24 mouse cellular contexts compared by ENCODE assay signal in the genomic region with DNA sequence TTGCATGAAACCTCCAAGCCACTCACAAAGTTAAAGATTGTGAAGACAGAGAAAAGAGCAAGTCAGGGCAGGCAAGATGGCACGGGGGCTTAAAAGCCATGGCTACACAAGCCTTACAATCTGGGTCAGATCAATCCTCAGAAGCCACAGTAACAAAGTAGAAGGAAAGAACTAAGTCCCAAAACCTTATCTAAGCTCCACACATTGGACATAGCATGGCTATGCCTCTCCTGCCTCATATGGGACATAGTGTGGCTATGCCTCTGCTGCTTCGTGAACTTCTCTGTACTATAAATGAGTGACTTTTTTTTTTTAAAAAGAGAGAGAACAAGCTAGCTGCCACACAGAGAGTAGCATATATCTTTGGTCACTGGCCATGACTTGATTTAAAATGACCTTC.
"Had no signal": no experiment of that assay in that cellular context is flagged by ENCODE, and none has a peak within 500 bp of the region (broad histone marks: within the 10 kb centered on the region; RNA-seq: fewer than 3 reads in every experiment).

No protein-coding gene starts in this region.

- H3K27me3 ChIP-seq: limb, embryonic 12.5 days; limb, embryonic 15.5 days; liver, embryonic 15.5 days; neural tube, embryonic 12.5 days had no signal

- H3K4me2 ChIP-seq: limb, embryonic 12.5 days; limb, embryonic 15.5 days; liver, embryonic 15.5 days; lung, embryonic 14.5 days; midbrain, embryonic 11.5 days; neural tube, embryonic 12.5 days; neural tube, embryonic 15.5 days had no signal

- H3K9ac ChIP-seq: limb, embryonic 12.5 days; limb, embryonic 15.5 days; liver, embryonic 15.5 days; lung, embryonic 14.5 days; neural tube, embryonic 12.5 days; neural tube, embryonic 15.5 days had no signal

- ATAC-seq: inflammation-experienced regulatory T-cells, adult 6 months; intestine, embryonic 16.5 days; lung, postnatal 0 days had no signal

- H3K4me3 ChIP-seq: layer of hippocampus, adult 2 months; limb, embryonic 12.5 days; limb, embryonic 15.5 days; liver, embryonic 15.5 days; megakaryocyte, embryonic 14.5 days; neural tube, embryonic 12.5 days; neural tube, embryonic 15.5 days had no signal

- H3K36me3 ChIP-seq: limb, embryonic 12.5 days; limb, embryonic 15.5 days; liver, embryonic 15.5 days; neural tube, embryonic 12.5 days; neural tube, embryonic 15.5 days had no signal

- H3K9me3 ChIP-seq: limb, embryonic 12.5 days; limb, embryonic 15.5 days; liver, embryonic 15.5 days; megakaryocyte, embryonic 14.5 days; neural tube, embryonic 12.5 days; neural tube, embryonic 15.5 days had no signal

- DNase-seq: kidney, adult 18-20 months; kidney, adult 9 months; kidney, postnatal 25 days; layer of hippocampus, adult 9-11 months; lung, embryonic 14.5 days; midbrain, embryonic 14.5 days; right cerebral cortex, adult 18-20 months; thymus, adult 2 months; thymus, postnatal 14 days; thymus, postnatal 4 days had no signal

- H3K27ac ChIP-seq: kidney, postnatal 0 days; layer of hippocampus, adult 2 months; limb, embryonic 12.5 days; limb, embryonic 15.5 days; liver, embryonic 15.5 days; macrophage; neural tube, embryonic 12.5 days; neural tube, embryonic 15.5 days; stomach, postnatal 0 days had no signal
